Mouse (Mus musculus) midbrain, embryonic 13.5 days (tissue): ENCODE data around the gene Map4. TPM values are rescaled to one million over a fixed set of nuclear protein-coding genes. Genes with fewer than 3 reads are reported as not detected.
A peak's percentile ranks its signal among the peaks of the same experiment; 100 is the strongest.

ENCODE experiments used
- ATAC-seq: fragments of 200-750 bp; cut with Nextera tagmentation; 2 replicates; pipeline ENCODE4 v1.8.0; 2017; ENCODE audit warnings: mild to moderate bottlenecking, moderate TSS enrichment, moderate library complexity
- H3K27ac ChIP-seq: fragments of 300-500 bp; sonication (generic); 2 replicates; pipeline ENCODE4 v1.5.1; 2015; ENCODE audit warnings: inconsistent platforms, mild to moderate bottlenecking, moderate library complexity
- H3K27me3 ChIP-seq: fragments of 300-500 bp; sonication (generic); 2 replicates; pipeline ENCODE4 v1.6.1; 2015; ENCODE audit warnings: mild to moderate bottlenecking, inconsistent platforms
- H3K36me3 ChIP-seq: fragments of 300-500 bp; sonication (generic); 2 replicates; pipeline ENCODE4 v1.6.1; 2015; ENCODE audit warnings: mild to moderate bottlenecking, inconsistent platforms
- H3K4me1 ChIP-seq: fragments of 300-500 bp; sonication (generic); replicated peaks from 2 replicates; pipeline ENCODE4 v1.6.1; 2015; ENCODE audit warnings: inconsistent platforms
- H3K4me2 ChIP-seq: fragments of 300-500 bp; sonication (generic); replicated peaks from 2 replicates; pipeline ENCODE4 v1.6.1; 2015; ENCODE audit warnings: moderate library complexity, mild to moderate bottlenecking, inconsistent platforms
- H3K4me3 ChIP-seq: fragments of 300-500 bp; sonication (generic); replicated peaks from 2 replicates; pipeline ENCODE4 v1.5.1; 2015; ENCODE audit warnings: mild to moderate bottlenecking, inconsistent platforms
- H3K9ac ChIP-seq: fragments of 300-500 bp; sonication (generic); replicated peaks from 2 replicates; pipeline ENCODE4 v1.6.1; 2015; ENCODE audit warnings: mild to moderate bottlenecking, inconsistent platforms
- H3K9me3 ChIP-seq: fragments of 300-500 bp; sonication (generic); 2 replicates; pipeline ENCODE4 v1.6.1; 2016; ENCODE audit warnings: mild to moderate bottlenecking, inconsistent platforms
- WGBS: fragments of 180-500 bp; shearing (Covaris S2); methylation state at CpG from one replicate; pipeline ENCODE4 v1.1.7; 2015; 5-methylcytosine and 5-hydroxymethylcytosine counted together
- polyA plus RNA-seq: library from polyadenylated mRNA; unstranded; fragments of >200 nt; fragmentation: Nextera tagmentation; extraction: Ambion mirVana; gene quantifications from 2 replicates; pipeline ENCODE4 v1.2.1, GENCODE M21; 2015

Map4 gene
- polyA plus RNA-seq, 1 experiment from 2014 or later: 127 TPM

- Histone ChIP-seq H3K4me1 (peaks cover 14% of the 10 kb centered on the region), H3K4me3 (peak overlapping the region; percentile 82), H3K27ac (peak overlapping the region; percentile 93), H3K4me2 (peak overlapping the region; percentile 48), H3K9me3 (no peaks in the 10 kb centered on the region), H3K27me3 (no peaks in the 10 kb centered on the region), H3K9ac (peak overlapping the region; percentile 84; the same call in 1 of the 2 replicates), H3K36me3 (no peaks in the 10 kb centered on the region)
- no peak for ATAC-seq
- WGBS: 81% methylated on average over 6 of the region's 6 CpGs
Measured at GRCm38 (mm10) chr9:109930752-109931151, 508 bp upstream of the Map4 start.

GRCm38 (mm10) chr9:109932361-109932755, 1.1 kb downstream of the Map4 start:
- no peak for ATAC-seq
- Histone ChIP-seq H3K36me3 (no peaks in the 10 kb centered on the region), H3K9ac (peak overlapping the region; percentile 84)

GRCm38 (mm10) chr9:109932756-109933375, 1.6 kb downstream of the Map4 start:
- Histone ChIP-seq H3K4me3 (peak overlapping the region; percentile 82), H3K4me1 (peaks cover 14% of the 10 kb centered on the region), H3K27me3 (no peaks in the 10 kb centered on the region), H3K36me3 (no peaks in the 10 kb centered on the region), H3K27ac (peak overlapping the region; percentile 93), H3K4me2 (peak overlapping the region; percentile 76), H3K9ac (peak overlapping the region; percentile 84), H3K9me3 (no peaks in the 10 kb centered on the region)
- WGBS: 1% methylated on average over 12 of the region's 12 CpGs
- no peak for ATAC-seq

More at GRCm38 (mm10) chr9:109932361-109932755, 1.1 kb downstream of the Map4 start:
- Histone ChIP-seq H3K4me3 (peak overlapping the region; percentile 82), H3K27me3 (no peaks in the 10 kb centered on the region), H3K27ac (peak overlapping the region; percentile 93), H3K9me3 (no peaks in the 10 kb centered on the region), H3K4me2 (peak overlapping the region; percentile 76), H3K4me1 (peaks cover 14% of the 10 kb centered on the region)
- WGBS: under 1% methylated on average over 20 of the region's 20 CpGs

- no peaks in the 10 kb centered on the region for H3K4me1 ChIP-seq
- 94% methylated on average over 3 of the region's 3 CpGs for WGBS
- H3K4me3 ChIP-seq: no peak overlapping the region
- H3K27ac ChIP-seq: no peak overlapping the region
- no peak overlapping the region for H3K9ac ChIP-seq
- H3K4me2 ChIP-seq: no peak overlapping the region
- no peak for ATAC-seq
- no peaks in the 10 kb centered on the region for H3K9me3 ChIP-seq
- H3K36me3 ChIP-seq: no peaks in the 10 kb centered on the region
- H3K27me3 ChIP-seq: no peaks in the 10 kb centered on the region
Measured at GRCm38 (mm10) chr9:109939401-109939800, 8.1 kb downstream of the Map4 start.

- no peak for ATAC-seq
- H3K4me3 ChIP-seq: no peak overlapping the region
- no peak overlapping the region for H3K27ac ChIP-seq
- no peaks in the 10 kb centered on the region for H3K27me3 ChIP-seq
- H3K9ac ChIP-seq: no peak overlapping the region
- 74% methylated on average over 4 of the region's 4 CpGs for WGBS
- no peaks in the 10 kb centered on the region for H3K9me3 ChIP-seq
- H3K4me1 ChIP-seq: no peaks in the 10 kb centered on the region
- no peaks in the 10 kb centered on the region for H3K36me3 ChIP-seq
- no peak overlapping the region for H3K4me2 ChIP-seq
Measured at GRCm38 (mm10) chr9:109942796-109943195, 11.5 kb downstream of the Map4 start.

GRCm38 (mm10) chr9:109944712-109945111, 13.5 kb downstream of the Map4 start:
- no peak overlapping the region for H3K4me3 ChIP-seq
- H3K27me3 ChIP-seq: no peaks in the 10 kb centered on the region
- no peak overlapping the region for H3K27ac ChIP-seq
- no peak for ATAC-seq
- 88% methylated on average over 2 of the region's 2 CpGs for WGBS
- H3K4me2 ChIP-seq: no peak overlapping the region
- no peaks in the 10 kb centered on the region for H3K36me3 ChIP-seq
- H3K9me3 ChIP-seq: no peaks in the 10 kb centered on the region
- H3K4me1 ChIP-seq: no peaks in the 10 kb centered on the region
- H3K9ac ChIP-seq: no peak overlapping the region

- Histone ChIP-seq H3K9ac (no peak overlapping the region), H3K4me2 (no peak overlapping the region), H3K4me1 (no peaks in the 10 kb centered on the region), H3K27me3 (no peaks in the 10 kb centered on the region), H3K27ac (no peak overlapping the region), H3K4me3 (no peak overlapping the region), H3K36me3 (no peaks in the 10 kb centered on the region), H3K9me3 (no peaks in the 10 kb centered on the region)
- no peak for ATAC-seq
Measured at GRCm38 (mm10) chr9:109948546-109948945, 17.3 kb downstream of the Map4 start.

GRCm38 (mm10) chr9:109949801-109950200, 18.5 kb downstream of the Map4 start:
- no peak overlapping the region for H3K27ac ChIP-seq
- ATAC-seq: no peak
- no peaks in the 10 kb centered on the region for H3K4me1 ChIP-seq
- H3K4me3 ChIP-seq: no peak overlapping the region
- no peak overlapping the region for H3K4me2 ChIP-seq
- H3K27me3 ChIP-seq: no peaks in the 10 kb centered on the region
- no peaks in the 10 kb centered on the region for H3K36me3 ChIP-seq
- 93% methylated on average over 4 of the region's 4 CpGs for WGBS
- no peaks in the 10 kb centered on the region for H3K9me3 ChIP-seq
- no peak overlapping the region for H3K9ac ChIP-seq

- no peaks in the 10 kb centered on the region for H3K9me3 ChIP-seq
- 91% methylated on average over 8 of the region's 8 CpGs for WGBS
Measured at GRCm38 (mm10) chr9:109953538-109953937, 22.3 kb downstream of the Map4 start.

GRCm38 (mm10) chr9:109954631-109955030, 23.4 kb downstream of the Map4 start:
- Histone ChIP-seq H3K9me3 (no peaks in the 10 kb centered on the region), H3K4me2 (no peak overlapping the region), H3K4me1 (no peaks in the 10 kb centered on the region), H3K27me3 (no peaks in the 10 kb centered on the region), H3K9ac (no peak overlapping the region), H3K36me3 (no peaks in the 10 kb centered on the region), H3K4me3 (no peak overlapping the region), H3K27ac (no peak overlapping the region)
- no peak for ATAC-seq

More at GRCm38 (mm10) chr9:109953538-109953937, 22.3 kb downstream of the Map4 start:
- Histone ChIP-seq H3K27ac (no peak overlapping the region), H3K36me3 (no peaks in the 10 kb centered on the region), H3K4me2 (no peak overlapping the region), H3K4me1 (no peaks in the 10 kb centered on the region), H3K27me3 (no peaks in the 10 kb centered on the region), H3K4me3 (no peak overlapping the region), H3K9ac (no peak overlapping the region)
- ATAC-seq: no peak

GRCm38 (mm10) chr9:109959456-109960150, 28.3 kb downstream of the Map4 start:
- Histone ChIP-seq H3K4me3 (no peak overlapping the region), H3K9me3 (no peaks in the 10 kb centered on the region), H3K36me3 (no peaks in the 10 kb centered on the region), H3K27ac (no peak overlapping the region), H3K9ac (no peak overlapping the region), H3K27me3 (no peaks in the 10 kb centered on the region), H3K4me1 (no peaks in the 10 kb centered on the region), H3K4me2 (no peak overlapping the region)
- ATAC-seq: no peak
- WGBS: 66% methylated on average over 5 of the region's 5 CpGs

- H3K9ac ChIP-seq: no peak overlapping the region
- H3K4me3 ChIP-seq: no peak overlapping the region
- H3K4me1 ChIP-seq: no peaks in the 10 kb centered on the region
- H3K27me3 ChIP-seq: no peaks in the 10 kb centered on the region
- H3K9me3 ChIP-seq: no peaks in the 10 kb centered on the region
- H3K36me3 ChIP-seq: no peaks in the 10 kb centered on the region
- H3K4me2 ChIP-seq: no peak overlapping the region
- no peak overlapping the region for H3K27ac ChIP-seq
- ATAC-seq: no peak
- 98% methylated on average over 4 of the region's 4 CpGs for WGBS
Measured at GRCm38 (mm10) chr9:109960593-109960992, 29.3 kb downstream of the Map4 start.
